Mouse (Mus musculus): ENCODE measurements around the gene Lum. TPM values are rescaled to one million over a fixed set of nuclear protein-coding genes. Genes with fewer than 3 reads are reported as not detected.

Lum gene
- not detected for polyA plus RNA-seq (2012; fragmentation: generic; extraction: Trizol)
- long read RNA-seq, experiment 1, result 0 reads
- long read RNA-seq, experiment 2, result 0 reads

GRCm38 (mm10) chr10:97564957-97565856, at the start of gene Lum:
Lum (plus strand) TSS chr10:97565128.
- H3K79me2 ChIP-seq (ENCODE audit: control insufficient read depth, insufficient read depth), result no peaks in the 10 kb centered on the region
- no peak within 1 kb of the TSS for H3ac ChIP-seq (ENCODE audit: control insufficient read depth, insufficient read length, low read depth)
- no peaks in the 10 kb centered on the region for H3K79me3 ChIP-seq (ENCODE audit: low read depth)
- H3K36me3 ChIP-seq (ENCODE audit: control insufficient read depth, insufficient read depth), result no peaks in the 10 kb centered on the region
- no peak for TF ChIP-seq CEBPB (IDR thresholded peaks at IDR 0.05; ENCODE audit: low read depth)
- no peak for TF ChIP-seq USF1 (IDR thresholded peaks at IDR 0.05; ENCODE audit: low read depth)
- no peak for TF ChIP-seq FOSL1 (IDR thresholded peaks at IDR 0.05; ENCODE audit: insufficient read depth, low read length, poor library complexity, severe bottlenecking)
- TF ChIP-seq MAX (IDR thresholded peaks at IDR 0.05), result no peak
- TF ChIP-seq MYOD1 (IDR thresholded peaks at IDR 0.05; ENCODE audit: control insufficient read depth, insufficient read length, low read depth), result no peak
- no peak for TF ChIP-seq MYOG (IDR thresholded peaks at IDR 0.05; ENCODE audit: control insufficient read depth, extremely low read depth, insufficient read length)
- TF ChIP-seq CTCF (IDR thresholded peaks at IDR 0.05; ENCODE audit: control insufficient read depth, insufficient read depth, insufficient read length), result no peak
- H3K27me3 ChIP-seq (ENCODE audit: control insufficient read depth, insufficient read depth, insufficient read length), result no peaks in the 10 kb centered on the region
- H3K4me3 ChIP-seq (ENCODE audit: insufficient read depth, poor library complexity, severe bottlenecking), result no peak within 1 kb of the TSS

- Histone ChIP-seq H3K4me3 (ENCODE audit: insufficient read depth, poor library complexity, severe bottlenecking) (no peak overlapping the region), H3ac (ENCODE audit: control insufficient read depth, insufficient read length, low read depth) (no peak overlapping the region), H3K79me3 (ENCODE audit: low read depth) (no peaks in the 10 kb centered on the region), H3K36me3 (ENCODE audit: control insufficient read depth, insufficient read depth) (no peaks in the 10 kb centered on the region), H3K79me2 (ENCODE audit: control insufficient read depth, insufficient read depth) (no peaks in the 10 kb centered on the region), H3K27me3 (ENCODE audit: control insufficient read depth, insufficient read depth, insufficient read length) (no peaks in the 10 kb centered on the region)
- TF ChIP-seq MYOG (IDR thresholded peaks at IDR 0.05; ENCODE audit: control insufficient read depth, extremely low read depth, insufficient read length) (no peak), MYOD1 (IDR thresholded peaks at IDR 0.05; ENCODE audit: control insufficient read depth, insufficient read length, low read depth) (no peak), MAX (IDR thresholded peaks at IDR 0.05) (no peak), CTCF (IDR thresholded peaks at IDR 0.05; ENCODE audit: control insufficient read depth, insufficient read depth, insufficient read length) (no peak), CEBPB (IDR thresholded peaks at IDR 0.05; ENCODE audit: low read depth) (no peak), FOSL1 (IDR thresholded peaks at IDR 0.05; ENCODE audit: insufficient read depth, low read length, poor library complexity, severe bottlenecking) (no peak), USF1 (IDR thresholded peaks at IDR 0.05; ENCODE audit: low read depth) (no peak)
Measured at GRCm38 (mm10) chr10:97523366-97523765, 41.6 kb upstream of the Lum start.

- Histone ChIP-seq H3K36me3 (ENCODE audit: control insufficient read depth, insufficient read depth) (no peaks in the 10 kb centered on the region), H3K79me2 (ENCODE audit: control insufficient read depth, insufficient read depth) (no peaks in the 10 kb centered on the region), H3K27me3 (ENCODE audit: control insufficient read depth, insufficient read depth, insufficient read length) (no peaks in the 10 kb centered on the region), H3K4me3 (ENCODE audit: insufficient read depth, poor library complexity, severe bottlenecking) (no peak overlapping the region), H3ac (ENCODE audit: control insufficient read depth, insufficient read length, low read depth) (no peak overlapping the region), H3K79me3 (ENCODE audit: low read depth) (no peaks in the 10 kb centered on the region)
- TF ChIP-seq CEBPB (IDR thresholded peaks at IDR 0.05; ENCODE audit: low read depth), result no peak
- no peak for TF ChIP-seq USF1 (IDR thresholded peaks at IDR 0.05; ENCODE audit: low read depth)
- no peak for TF ChIP-seq FOSL1 (IDR thresholded peaks at IDR 0.05; ENCODE audit: insufficient read depth, low read length, poor library complexity, severe bottlenecking)
- no peak for TF ChIP-seq MYOD1 (IDR thresholded peaks at IDR 0.05; ENCODE audit: control insufficient read depth, insufficient read length, low read depth)
- no peak for TF ChIP-seq MAX (IDR thresholded peaks at IDR 0.05)
- no peak for TF ChIP-seq CTCF (IDR thresholded peaks at IDR 0.05; ENCODE audit: control insufficient read depth, insufficient read depth, insufficient read length)
- TF ChIP-seq MYOG (IDR thresholded peaks at IDR 0.05; ENCODE audit: control insufficient read depth, extremely low read depth, insufficient read length), result no peak
Measured at GRCm38 (mm10) chr10:97535697-97536096, 29.2 kb upstream of the Lum start.

- H3ac ChIP-seq (ENCODE audit: control insufficient read depth, insufficient read length, low read depth), result no peak overlapping the region
- H3K27me3 ChIP-seq (ENCODE audit: control insufficient read depth, insufficient read depth, insufficient read length), result no peaks in the 10 kb centered on the region
- no peak overlapping the region for H3K4me3 ChIP-seq (ENCODE audit: insufficient read depth, poor library complexity, severe bottlenecking)
- no peaks in the 10 kb centered on the region for H3K36me3 ChIP-seq (ENCODE audit: control insufficient read depth, insufficient read depth)
- H3K79me3 ChIP-seq (ENCODE audit: low read depth), result no peaks in the 10 kb centered on the region
- no peaks in the 10 kb centered on the region for H3K79me2 ChIP-seq (ENCODE audit: control insufficient read depth, insufficient read depth)
- TF ChIP-seq FOSL1 (IDR thresholded peaks at IDR 0.05; ENCODE audit: insufficient read depth, low read length, poor library complexity, severe bottlenecking) (no peak), MYOG (IDR thresholded peaks at IDR 0.05; ENCODE audit: control insufficient read depth, extremely low read depth, insufficient read length) (no peak), CTCF (IDR thresholded peaks at IDR 0.05; ENCODE audit: control insufficient read depth, insufficient read depth, insufficient read length) (no peak), CEBPB (IDR thresholded peaks at IDR 0.05; ENCODE audit: low read depth) (peak; percentile 89)
Measured at GRCm38 (mm10) chr10:97536921-97537320, 28.0 kb upstream of the Lum start.

- no peaks in the 10 kb centered on the region for H3K79me2 ChIP-seq (ENCODE audit: control insufficient read depth, insufficient read depth)
- no peak overlapping the region for H3ac ChIP-seq (ENCODE audit: control insufficient read depth, insufficient read length, low read depth)
- H3K79me3 ChIP-seq (ENCODE audit: low read depth), result no peaks in the 10 kb centered on the region
- H3K36me3 ChIP-seq (ENCODE audit: control insufficient read depth, insufficient read depth), result no peaks in the 10 kb centered on the region
- H3K27me3 ChIP-seq (ENCODE audit: control insufficient read depth, insufficient read depth, insufficient read length), result no peaks in the 10 kb centered on the region
- H3K4me3 ChIP-seq (ENCODE audit: insufficient read depth, poor library complexity, severe bottlenecking), result no peak overlapping the region
- TF ChIP-seq CEBPB (IDR thresholded peaks at IDR 0.05; ENCODE audit: low read depth) (no peak), CTCF (IDR thresholded peaks at IDR 0.05; ENCODE audit: control insufficient read depth, insufficient read depth, insufficient read length) (no peak), MYOD1 (IDR thresholded peaks at IDR 0.05; ENCODE audit: control insufficient read depth, insufficient read length, low read depth) (no peak)
Measured at GRCm38 (mm10) chr10:97538202-97538601, 26.7 kb upstream of the Lum start.
